Mouse (Mus musculus) midbrain, embryonic 16.5 days (tissue): ENCODE data around the gene Zfp616. TPM values are rescaled to one million over a fixed set of nuclear protein-coding genes. Genes with fewer than 3 reads are reported as not detected.

Source experiments
- ATAC-seq: fragments of 200-750 bp; cut with Nextera tagmentation; 2 replicates; pipeline ENCODE4 v1.8.0; 2017; ENCODE audit warnings: moderate TSS enrichment
- H3K27ac ChIP-seq: fragments of 300-500 bp; sonication (generic); 2 replicates; pipeline ENCODE4 v1.5.1; 2014; ENCODE audit warnings: mild to moderate bottlenecking, low read length, mixed read lengths
- H3K27me3 ChIP-seq: fragments of 300-500 bp; sonication (generic); 2 replicates; pipeline ENCODE4 v1.6.1; 2014; ENCODE audit warnings: low read depth, low read length, mixed read lengths; ENCODE audit not compliant: control insufficient read depth, insufficient read depth
- H3K36me3 ChIP-seq: fragments of 300-500 bp; sonication (generic); 2 replicates; pipeline ENCODE4 v1.6.1; 2014; ENCODE audit warnings: mild to moderate bottlenecking, low read length, moderate library complexity, mixed read lengths; ENCODE audit not compliant: control insufficient read depth, insufficient read depth
- H3K4me1 ChIP-seq: fragments of 300-500 bp; sonication (generic); 2 replicates; pipeline ENCODE4 v1.6.1; 2014; ENCODE audit warnings: mild to moderate bottlenecking, low read length, mixed read lengths; ENCODE audit not compliant: control insufficient read depth, insufficient read depth
- H3K4me2 ChIP-seq: fragments of 300-500 bp; sonication (generic); 2 replicates; pipeline ENCODE4 v1.6.1; 2014; ENCODE audit warnings: mild to moderate bottlenecking, low read length, mixed read lengths
- H3K4me3 ChIP-seq: fragments of 300-500 bp; sonication (generic); 2 replicates; pipeline ENCODE4 v1.5.1; 2014; ENCODE audit warnings: low read depth, mild to moderate bottlenecking, low read length, moderate library complexity, mixed read lengths
- H3K9ac ChIP-seq: fragments of 300-500 bp; sonication (generic); 2 replicates; pipeline ENCODE4 v1.6.1; 2014; ENCODE audit warnings: low read depth, low read length, mixed read lengths
- H3K9me3 ChIP-seq: fragments of 300-500 bp; sonication (generic); replicated peaks from 2 replicates; pipeline ENCODE4 v1.6.1; 2014; ENCODE audit warnings: mild to moderate bottlenecking, low read length, mixed read lengths; ENCODE audit not compliant: control insufficient read depth, poor library complexity, severe bottlenecking
- WGBS: fragments of 180-500 bp; shearing (Covaris S2); extraction: QIAGEN DNeasy Blood & Tissue Kit; methylation state at CpG from one replicate; pipeline ENCODE4 v1.1.7; 2014; 5-methylcytosine and 5-hydroxymethylcytosine counted together
- polyA plus RNA-seq: library from polyadenylated mRNA; unstranded; fragments of >200 nt; fragmentation: Nextera tagmentation; extraction: Ambion mirVana; gene quantifications from 2 replicates; pipeline ENCODE4 v1.2.1, GENCODE M21; 2015

The Zfp616 gene
- polyA plus RNA-seq = not detected in 2 replicates

- ATAC-seq = no peak
These were observed at the start of gene Zfp616 for GRCm38 (mm10) chr11:74069655-74070054. Zfp616 (plus strand) TSS chr11:74069955.

GRCm38 (mm10) chr11:74051347-74051746 is 18.4 kb upstream of the Zfp616 start:
- H3K9me3 ChIP-seq = peaks cover 15% of the 10 kb centered on the region; the same call in 1 of the 2 replicates
- ATAC-seq = no peak
- 64% methylated on average over 3 of the region's 3 CpGs for WGBS
- H3K4me2 ChIP-seq = no peak overlapping the region
- H3K27me3 ChIP-seq = no peaks in the 10 kb centered on the region
- H3K4me3 ChIP-seq = no peak overlapping the region
- H3K4me1 ChIP-seq = no peaks in the 10 kb centered on the region
- H3K27ac ChIP-seq = no peak overlapping the region
- no peak overlapping the region for H3K9ac ChIP-seq
- no peaks in the 10 kb centered on the region for H3K36me3 ChIP-seq

More at GRCm38 (mm10) chr11:74069655-74070054, at the start of gene Zfp616:
- Histone ChIP-seq H3K4me1 (no peaks in the 10 kb centered on the region), H3K27me3 (no peaks in the 10 kb centered on the region), H3K9ac (no peak within 1 kb of the TSS), H3K4me2 (no peak within 1 kb of the TSS), H3K9me3 (peaks cover 8% of the 10 kb centered on the region), H3K4me3 (no peak within 1 kb of the TSS), H3K36me3 (no peaks in the 10 kb centered on the region), H3K27ac (no peak within 1 kb of the TSS)
- 92% methylated on average over 1 of the region's 1 CpGs for WGBS

GRCm38 (mm10) chr11:74056451-74056850 is 13.3 kb upstream of the Zfp616 start, which contains the start of the genes Olfr139 and Olfr399:
Olfr139 (minus strand) TSS chr11:74056551.
Olfr399 (minus strand) TSS chr11:74056615.
- H3K36me3 ChIP-seq = no peaks in the 10 kb centered on the region
- no peak within 1 kb of the TSS for H3K4me3 ChIP-seq
- no peak within 1 kb of the TSS for H3K27ac ChIP-seq
- H3K9me3 ChIP-seq = peaks cover 15% of the 10 kb centered on the region; the same call in 1 of the 2 replicates
- no peaks in the 10 kb centered on the region for H3K4me1 ChIP-seq
- H3K4me2 ChIP-seq = no peak within 1 kb of the TSS
- ATAC-seq = no peak
- H3K9ac ChIP-seq = no peak within 1 kb of the TSS
- no peaks in the 10 kb centered on the region for H3K27me3 ChIP-seq
- 83% methylated on average over 2 of the region's 2 CpGs for WGBS

GRCm38 (mm10) chr11:74100724-74101123 is 31.0 kb downstream of the Zfp616 start:
- no peak overlapping the region for H3K4me2 ChIP-seq
- WGBS = 76% methylated on average over 2 of the region's 2 CpGs
- H3K9ac ChIP-seq = no peak overlapping the region
- no peak overlapping the region for H3K27ac ChIP-seq
- no peak overlapping the region for H3K4me3 ChIP-seq
- 0 out of 2 replicates have a peak, but pooled peaks cover 2% of the 10 kb centered on the region for H3K9me3 ChIP-seq
- no peaks in the 10 kb centered on the region for H3K27me3 ChIP-seq
- no peaks in the 10 kb centered on the region for H3K4me1 ChIP-seq
- ATAC-seq = no peak
- H3K36me3 ChIP-seq = no peaks in the 10 kb centered on the region

- Histone ChIP-seq H3K4me2 (no peak overlapping the region), H3K36me3 (no peaks in the 10 kb centered on the region), H3K27me3 (no peaks in the 10 kb centered on the region), H3K9ac (no peak overlapping the region), H3K27ac (no peak overlapping the region), H3K4me1 (no peaks in the 10 kb centered on the region), H3K4me3 (no peak overlapping the region), H3K9me3 (0 out of 2 replicates have a peak, but pooled peaks cover 2% of the 10 kb centered on the region)
- WGBS = 52% methylated on average over 2 of the region's 2 CpGs
- no peak for ATAC-seq
These were observed 31.8 kb downstream of the Zfp616 start for GRCm38 (mm10) chr11:74101507-74101906.

- no peak for ATAC-seq
- Histone ChIP-seq H3K27ac (no peak overlapping the region), H3K4me1 (no peaks in the 10 kb centered on the region), H3K4me2 (no peak overlapping the region), H3K9ac (no peak overlapping the region), H3K9me3 (peaks cover 7% of the 10 kb centered on the region; the same call in 1 of the 2 replicates), H3K27me3 (no peaks in the 10 kb centered on the region), H3K36me3 (no peaks in the 10 kb centered on the region), H3K4me3 (no peak overlapping the region)
- 48% methylated on average over 5 of the region's 5 CpGs for WGBS
These were observed 35.3 kb downstream of the Zfp616 start for GRCm38 (mm10) chr11:74105066-74105465.

GRCm38 (mm10) chr11:74113412-74113811 is 43.7 kb downstream of the Zfp616 start, which contains the start of gene Olfr401:
Olfr401 (plus strand) TSS chr11:74113712.
- Histone ChIP-seq H3K36me3 (no peaks in the 10 kb centered on the region), H3K27ac (no peak within 1 kb of the TSS), H3K9me3 (peaks cover 8% of the 10 kb centered on the region), H3K27me3 (no peaks in the 10 kb centered on the region), H3K4me1 (no peaks in the 10 kb centered on the region), H3K4me2 (no peak within 1 kb of the TSS), H3K4me3 (no peak within 1 kb of the TSS), H3K9ac (no peak within 1 kb of the TSS)
- no peak for ATAC-seq

Other genes starting within 250 kb of the Zfp616 start
- gene Olfr393, start 218.5 kb upstream of the Zfp616 start, polyA plus RNA-seq = not detected in 2 replicates
- gene Olfr394, start 179.2 kb upstream of the Zfp616 start, polyA plus RNA-seq = not detected in 2 replicates
- not detected in 2 replicates for gene Olfr395, start 160.7 kb upstream of the Zfp616 start, polyA plus RNA-seq
- not detected in 2 replicates for gene Olfr23, start 133.3 kb upstream of the Zfp616 start, polyA plus RNA-seq
- not detected in 2 replicates for gene Olfr397, start 109.1 kb upstream of the Zfp616 start, polyA plus RNA-seq
- not detected in 2 replicates for gene Olfr398, start 79.5 kb upstream of the Zfp616 start, polyA plus RNA-seq
- not detected in 2 replicates for gene Olfr139, start 13.4 kb upstream of the Zfp616 start, polyA plus RNA-seq
- gene Olfr399, start 13.3 kb upstream of the Zfp616 start, polyA plus RNA-seq = not detected in 2 replicates
- not detected in 2 replicates for gene Olfr401, start 43.8 kb downstream of the Zfp616 start, polyA plus RNA-seq
- not detected in 2 replicates for gene Olfr402, start 83.6 kb downstream of the Zfp616 start, polyA plus RNA-seq
- gene Olfr403, start 116.3 kb downstream of the Zfp616 start, polyA plus RNA-seq = not detected in 2 replicates
- not detected in 2 replicates for gene Olfr43, start 141.4 kb downstream of the Zfp616 start, polyA plus RNA-seq
- gene Olfr406, start 189.9 kb downstream of the Zfp616 start, polyA plus RNA-seq = not detected in 2 replicates
- gene Olfr59, start 213.8 kb downstream of the Zfp616 start, polyA plus RNA-seq = not detected in 2 replicates